Mouse (Mus musculus): Measurements from ENCODE around the gene Mgll.
A peak's percentile ranks its signal among the peaks of the same experiment; 100 is the strongest.

Gene Mgll

DNA sequence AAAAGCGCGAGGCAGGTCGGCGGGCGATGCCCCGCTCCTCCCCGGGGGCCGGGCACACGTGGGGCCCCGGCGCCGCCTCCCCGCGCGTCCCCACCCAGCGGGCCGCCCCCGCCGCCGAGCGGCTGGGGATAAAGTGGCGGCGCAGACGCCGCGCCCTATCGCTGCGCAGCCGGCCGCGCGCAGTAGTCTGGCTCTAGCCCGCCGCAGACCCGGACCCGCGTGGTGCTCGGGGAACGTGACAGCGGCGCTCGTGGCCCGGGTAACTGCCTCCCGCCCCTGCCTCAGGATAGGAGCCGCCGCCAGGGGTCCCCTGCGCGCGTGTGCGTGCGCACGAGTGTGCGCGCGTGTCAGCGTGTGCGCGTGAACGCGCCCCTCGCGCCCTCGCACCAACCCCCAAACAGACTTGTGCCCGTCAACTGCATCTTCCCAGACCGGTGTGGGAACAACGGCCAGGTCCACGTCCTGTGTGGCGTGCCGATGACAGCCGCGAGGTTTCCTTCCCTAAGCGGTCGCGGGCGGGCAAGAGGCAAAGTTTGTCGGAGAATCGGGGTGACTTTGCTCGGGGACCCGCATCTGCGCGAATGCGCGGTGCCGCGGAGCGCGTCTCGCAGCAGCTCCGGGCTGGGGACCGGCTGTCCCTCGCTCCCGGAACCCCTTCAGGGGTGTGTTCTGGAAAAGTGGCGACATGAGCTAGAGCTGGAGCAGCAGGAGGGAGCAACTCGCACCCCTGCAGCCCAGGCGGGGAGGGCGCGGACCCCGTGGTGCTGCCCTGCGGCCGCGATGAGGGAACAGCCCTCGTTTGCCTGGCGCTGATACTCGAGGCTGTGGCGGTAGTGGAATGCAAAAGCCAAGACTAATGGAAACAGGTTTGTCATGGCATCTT lies at the start of gene Mgll:
TSS of gene Mgll (plus strand) at position 100 of the 883 bp plus-strand sequence.
- DNase-seq (ENCODE audit: low read depth): no peak

DNA sequence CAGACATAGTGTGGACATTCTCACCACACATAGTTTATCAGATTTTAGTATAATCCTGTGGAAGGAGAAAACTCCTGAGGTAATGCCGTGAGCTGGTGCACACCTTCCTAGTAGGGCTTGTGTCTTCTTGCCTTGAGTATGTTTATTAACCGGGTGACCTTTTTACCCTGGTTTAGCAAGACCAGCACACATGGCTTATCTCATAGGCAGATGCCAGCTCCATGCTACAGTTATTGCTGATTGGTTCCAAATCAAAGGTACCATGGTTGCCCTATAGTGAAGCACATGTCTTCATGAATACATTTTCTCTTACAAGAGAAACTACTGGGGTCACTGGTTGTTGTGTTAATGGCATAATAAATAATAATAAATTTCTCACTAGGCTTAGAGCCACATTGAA lies 48.4 kb upstream of the Mgll start:
- DNase-seq (ENCODE audit: low read depth): no peak

- DNase-seq (ENCODE audit: low read depth): no peak
Observed at GRCm38 (mm10) chr6:88676753-88677736, 47.2 kb upstream of the Mgll start.

DNA sequence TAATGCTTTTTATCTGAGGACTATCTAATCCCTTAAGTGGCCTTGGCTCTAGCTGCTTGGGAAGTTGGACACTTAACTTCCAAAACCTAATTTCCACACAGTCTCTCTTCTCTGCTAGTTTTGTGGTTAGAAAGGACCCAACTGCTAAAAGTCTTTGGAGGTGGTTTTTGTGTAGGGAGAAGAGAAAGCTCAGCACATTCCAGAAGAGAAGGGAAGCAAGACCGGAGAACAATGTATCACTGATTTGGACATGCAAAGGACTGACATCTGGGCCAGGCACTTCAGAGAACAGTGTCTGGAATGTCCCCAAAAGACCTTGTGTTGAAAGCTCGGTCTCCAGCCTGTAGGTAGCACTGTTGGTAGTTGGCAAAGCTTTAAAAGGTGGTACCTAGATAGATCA lies 46.5 kb upstream of the Mgll start:
- no peak for DNase-seq (ENCODE audit: low read depth)

DNA sequence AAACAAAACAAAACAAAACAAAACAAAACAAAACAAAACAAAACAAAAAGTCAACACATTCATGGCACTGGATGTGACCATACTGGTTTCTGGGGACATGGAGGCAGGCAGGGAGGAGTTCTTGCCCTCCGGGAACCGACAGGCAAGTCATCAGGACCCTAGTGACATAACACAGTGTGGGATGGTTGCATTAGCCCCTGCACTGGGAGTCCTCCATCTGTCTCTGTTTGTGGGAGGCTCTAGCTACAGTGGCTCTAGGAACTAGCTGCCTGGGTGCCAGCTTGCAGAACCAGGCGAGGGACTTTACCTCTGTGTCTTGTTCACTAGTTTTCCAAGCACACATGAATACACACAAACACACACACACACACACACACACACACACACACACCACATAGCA lies 43.2 kb upstream of the Mgll start:
- no peak for DNase-seq (ENCODE audit: low read depth)

DNA sequence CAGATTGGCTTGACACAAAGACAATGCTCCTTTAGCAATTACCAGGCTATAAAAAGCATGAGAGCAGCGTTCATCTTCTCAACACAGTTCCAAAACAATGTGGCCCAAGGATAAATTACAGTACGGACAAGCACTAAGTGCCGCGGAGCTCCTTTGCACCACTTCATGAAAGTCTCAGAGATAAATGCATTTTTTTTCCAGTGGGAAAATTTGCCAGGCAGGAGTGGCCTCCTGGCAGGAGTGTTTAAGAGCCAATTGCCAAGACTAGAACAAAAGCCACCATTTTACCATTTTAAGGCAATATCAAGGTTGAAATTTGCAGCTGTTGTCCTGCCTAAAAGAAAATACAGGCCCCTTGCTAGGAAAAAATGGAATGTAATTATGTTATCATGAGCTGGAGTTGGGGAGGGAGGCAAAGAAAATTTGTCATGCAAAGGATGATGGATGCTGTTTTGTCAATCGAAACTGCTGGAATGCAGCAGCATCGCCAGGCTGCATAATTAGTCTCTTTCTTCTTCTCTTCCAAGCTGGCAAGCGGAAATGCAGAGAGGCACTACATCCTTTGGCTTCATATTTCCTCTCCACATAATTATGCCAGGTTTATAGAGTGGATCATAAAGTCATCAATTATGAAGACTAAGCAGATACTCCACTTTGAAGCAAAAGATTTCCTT lies 40.7 kb upstream of the Mgll start:
- DNase-seq (ENCODE audit: low read depth): no peak

DNA sequence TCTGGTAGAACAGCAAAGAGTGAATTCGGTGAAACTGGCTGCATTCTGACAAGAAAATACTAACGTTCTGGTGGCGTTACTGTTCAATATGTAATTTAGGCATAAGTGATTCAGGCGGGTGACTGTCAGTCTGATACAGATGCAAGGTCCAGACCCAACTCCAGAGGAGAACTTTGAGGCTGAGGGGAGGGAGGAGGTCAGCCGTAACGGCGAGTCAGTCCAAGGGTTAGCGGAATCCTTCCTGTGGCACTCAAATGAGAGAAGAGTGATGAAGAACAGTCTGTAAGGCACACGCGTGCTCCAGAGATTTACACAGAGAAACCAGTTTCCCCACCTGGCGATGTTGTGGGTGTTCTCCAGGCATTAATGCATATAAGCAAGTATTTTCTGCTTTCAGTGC lies 36.0 kb upstream of the Mgll start:
- DNase-seq (ENCODE audit: low read depth): no peak

- DNase-seq (ENCODE audit: low read depth): no peak
Observed at GRCm38 (mm10) chr6:88688712-88689111, 35.5 kb upstream of the Mgll start.

GRCm38 (mm10) chr6:88690211-88690610 lies 34.0 kb upstream of the Mgll start:
- no peak for DNase-seq (ENCODE audit: low read depth)

- DNase-seq (ENCODE audit: low read depth): no peak
Observed at GRCm38 (mm10) chr6:88691361-88691760, 32.9 kb upstream of the Mgll start.

DNA sequence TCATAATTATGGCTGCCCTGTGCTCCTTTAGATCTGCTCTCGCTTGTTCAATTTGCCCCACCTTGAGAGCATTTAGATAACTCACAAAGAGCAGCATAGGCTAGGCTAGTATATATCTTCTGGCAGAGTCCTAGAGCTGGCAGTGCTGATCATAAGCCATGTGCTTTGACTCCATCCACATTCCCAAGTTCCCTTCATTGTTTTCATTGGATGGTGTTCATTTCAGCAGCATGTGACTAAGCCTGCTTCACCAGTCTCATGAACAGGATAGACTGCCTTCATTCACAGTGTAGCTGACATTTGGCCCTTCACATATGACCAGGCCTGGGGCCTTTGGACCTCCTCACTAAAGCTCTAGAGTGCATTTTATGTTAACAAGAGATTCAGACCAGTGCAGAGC lies 21.3 kb upstream of the Mgll start:
- peak; percentile 22 for DNase-seq (ENCODE audit: low read depth)

- no peak for DNase-seq (ENCODE audit: low read depth)
Observed at GRCm38 (mm10) chr6:88703731-88704130, 20.5 kb upstream of the Mgll start.

DNA sequence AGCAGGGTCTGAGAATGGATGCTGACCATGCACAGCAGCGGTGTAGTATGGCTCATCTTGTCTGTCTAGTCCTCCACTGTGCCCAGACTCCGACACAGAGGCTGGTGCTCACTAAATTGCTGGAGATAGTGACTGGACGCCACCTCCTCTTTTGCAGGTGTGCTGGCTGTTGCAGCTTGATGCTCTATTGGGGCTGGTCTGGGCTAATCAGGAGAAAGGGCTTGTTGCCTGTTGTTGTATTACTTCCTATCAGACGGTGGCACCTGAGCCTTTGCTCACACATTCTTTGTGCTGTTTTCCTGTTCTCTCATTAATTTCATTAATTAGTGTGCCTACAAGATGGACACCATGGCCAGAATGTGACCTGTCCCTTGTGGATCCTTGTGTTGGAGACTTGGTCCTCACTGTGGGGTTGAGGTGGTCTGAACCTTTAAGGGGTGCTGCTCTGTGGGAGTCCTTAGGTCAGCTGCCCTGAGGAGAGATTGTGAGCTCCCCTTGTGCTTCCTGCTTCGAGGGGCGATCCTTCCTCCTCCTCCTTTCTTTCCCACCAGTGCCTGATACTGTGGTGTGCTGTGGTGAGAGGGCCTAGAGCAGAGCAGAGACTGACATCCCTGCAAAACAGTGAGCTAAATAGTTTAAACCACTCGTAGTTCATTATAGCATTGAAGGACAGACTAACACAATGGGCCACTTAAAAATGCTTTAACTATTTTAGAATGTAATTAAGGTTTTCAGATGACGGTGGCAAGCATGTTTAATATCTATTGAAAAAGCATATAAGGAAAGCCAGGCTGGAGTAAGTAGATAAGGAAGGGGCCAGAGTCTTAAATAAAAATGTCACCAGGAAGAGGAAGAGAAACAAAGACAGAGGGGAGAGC lies 15.6 kb upstream of the Mgll start:
- DNase-seq (ENCODE audit: low read depth): no peak

GRCm38 (mm10) chr6:88709279-88709575 lies 15.0 kb upstream of the Mgll start:
- no peak for DNase-seq (ENCODE audit: low read depth)

GRCm38 (mm10) chr6:88711313-88711712 lies 12.9 kb upstream of the Mgll start:
- no peak for DNase-seq (ENCODE audit: low read depth)

DNA sequence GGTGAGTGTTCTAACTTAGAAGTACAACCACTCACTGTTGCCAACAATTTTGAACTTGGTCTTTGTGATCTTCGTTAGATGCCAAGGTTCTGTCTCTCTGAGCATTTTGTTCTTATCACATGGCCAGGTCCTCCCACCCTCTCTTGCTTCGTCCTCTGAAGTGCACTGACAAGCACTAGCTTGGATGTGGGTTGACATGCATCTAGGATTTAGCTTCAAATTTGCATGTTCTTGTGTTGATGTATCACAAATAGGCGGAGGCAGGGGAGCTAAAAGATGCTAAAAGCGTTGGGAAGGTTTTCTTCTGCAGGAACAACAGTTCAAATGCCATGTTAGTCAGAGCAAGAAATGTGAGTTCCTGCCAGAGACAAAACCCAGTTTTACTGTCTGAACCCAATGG lies 12.1 kb upstream of the Mgll start:
- no peak for DNase-seq (ENCODE audit: low read depth)

GRCm38 (mm10) chr6:88713320-88713719 lies 10.9 kb upstream of the Mgll start:
- DNase-seq (ENCODE audit: low read depth): no peak

- no peak for DNase-seq (ENCODE audit: low read depth)
Observed at GRCm38 (mm10) chr6:88714200-88714674, 10.0 kb upstream of the Mgll start.

- DNase-seq (ENCODE audit: low read depth): no peak
Observed at GRCm38 (mm10) chr6:88715378-88715781, 8.8 kb upstream of the Mgll start.

GRCm38 (mm10) chr6:88715966-88716365 lies 8.2 kb upstream of the Mgll start:
- DNase-seq (ENCODE audit: low read depth): no peak
